Mouse (Mus musculus): Measurements from ENCODE around the gene Meltf. TPM values are rescaled to one million over a fixed set of nuclear protein-coding genes. Genes with fewer than 3 reads are reported as not detected.
A peak's percentile ranks its signal among the peaks of the same experiment; 100 is the strongest.
"Not testable (repeated sequence)": the region's sequence is repeated elsewhere in the genome, so short reads cannot be mapped to it uniquely, and the experiment has no call there.

Gene Meltf
- total RNA-seq, 2 experiments from 2014 or later: not detected

- DNase-seq (ENCODE audit: low spot score): peak; percentile 74
These were observed 55.3 kb downstream of the Meltf start, which contains the start of gene Pigz for GRCm38 (mm10) chr16:31933751-31934549. Pigz (plus strand) TSS chr16:31933851.

- DNase-seq (ENCODE audit: low spot score): no peak
These were observed 56.0 kb downstream of the Meltf start for GRCm38 (mm10) chr16:31934550-31935010.

GRCm38 (mm10) chr16:31935091-31935979 lies 56.7 kb downstream of the Meltf start:
- DNase-seq (ENCODE audit: low spot score): no peak

GRCm38 (mm10) chr16:31936568-31936967 lies 58.0 kb downstream of the Meltf start:
- no peak for DNase-seq (ENCODE audit: low spot score)

- DNase-seq (ENCODE audit: low spot score): peak; percentile 31
These were observed 60.2 kb downstream of the Meltf start for GRCm38 (mm10) chr16:31938856-31939255.

GRCm38 (mm10) chr16:31940586-31940985 lies 62.0 kb downstream of the Meltf start:
- no peak for DNase-seq (ENCODE audit: low spot score)

- peak; percentile 63 for DNase-seq (ENCODE audit: low spot score)
These were observed 65.4 kb downstream of the Meltf start for GRCm38 (mm10) chr16:31943980-31944379.

- DNase-seq (ENCODE audit: low spot score): no peak
These were observed 66.2 kb downstream of the Meltf start for GRCm38 (mm10) chr16:31944698-31945255.

GRCm38 (mm10) chr16:31945372-31945771 lies 66.8 kb downstream of the Meltf start:
- no peak for DNase-seq (ENCODE audit: low spot score)

- not testable (repeated sequence) for DNase-seq (ENCODE audit: low spot score)
These were observed 67.4 kb downstream of the Meltf start for GRCm38 (mm10) chr16:31945986-31946385.

- no peak for DNase-seq (ENCODE audit: low spot score)
These were observed 68.7 kb downstream of the Meltf start for GRCm38 (mm10) chr16:31947333-31947732.

GRCm38 (mm10) chr16:31947901-31948316 lies 69.3 kb downstream of the Meltf start:
- peak; percentile 20 for DNase-seq (ENCODE audit: low spot score)

- peak; percentile 95 for DNase-seq (ENCODE audit: low spot score)
These were observed 69.8 kb downstream of the Meltf start, which contains the start of the genes 0610012G03Rik and Ncbp2 for GRCm38 (mm10) chr16:31948345-31948774. 0610012G03Rik (minus strand) TSS chr16:31948494. Ncbp2 (plus strand) TSS chr16:31948513.

Other genes with a start within 250 kb of the Meltf start
- gene Dlg1, start 215.4 kb upstream of the Meltf start, total RNA-seq (2021): 10 to 100 TPM; 59.5 to 60.6 TPM
- gene Pigz, start 55.0 kb downstream of the Meltf start, total RNA-seq (2021): 1 to 10 TPM in 1 of 2 experiments, under 1 TPM in 1; 0.33 to 1.2 TPM
- gene 0610012G03Rik, start 69.7 kb downstream of the Meltf start, total RNA-seq (2021): 10 to 100 TPM; 52.7 to 56.6 TPM
- gene Ncbp2, start 69.7 kb downstream of the Meltf start, total RNA-seq (2021): 10 to 100 TPM; 12.4 to 13.6 TPM
- gene Senp5, start 124.5 kb downstream of the Meltf start, total RNA-seq (2021): 10 to 100 TPM; 10.8 to 11.9 TPM
- gene Pak2, start 200.5 kb downstream of the Meltf start, total RNA-seq (2021): 10 to 100 TPM; 12.3 to 15.7 TPM
- 10 to 100 TPM; 10.5 to 12.7 TPM for gene Pigx, start 220.9 kb downstream of the Meltf start, total RNA-seq (2021)
- gene Cep19, start 221.0 kb downstream of the Meltf start, total RNA-seq (2021): 10 to 100 TPM in 1 of 2 experiments, 1 to 10 TPM in 1; 9.3 to 10.9 TPM